Mouse (Mus musculus) liver, adult 2 months (tissue): ENCODE data around the gene Lima1. TPM values are rescaled to one million over a fixed set of nuclear protein-coding genes. Genes with fewer than 3 reads are reported as not detected.
A peak's percentile ranks its signal among the peaks of the same experiment; 100 is the strongest.
"Not testable (repeated sequence)": the region's sequence is repeated elsewhere in the genome, so short reads cannot be mapped to it uniquely, and the experiment has no call there.

ENCODE experiments used
- DNase-seq: peaks from one replicate; pipeline ENCODE4 v3.0.0-alpha.2; 2011; ENCODE audit warnings: low read depth, low spot score; ENCODE audit errors: extremely low read depth
- H3K27ac ChIP-seq: fragments of 200-500 bp; replicated peaks from 2 replicates; pipeline ENCODE4 v1.5.1; 2012; ENCODE audit warnings: low read depth, mild to moderate bottlenecking, control low read depth, inconsistent platforms, low read length; ENCODE audit not compliant: insufficient read depth
- H3K27me3 ChIP-seq: fragments of 200-500 bp; 2 replicates; pipeline ENCODE4 v1.6.1; 2012; ENCODE audit warnings: mild to moderate bottlenecking, moderate library complexity, low read length, inconsistent platforms; ENCODE audit not compliant: control insufficient read depth, insufficient read depth
- H3K36me3 ChIP-seq: fragments of 200-500 bp; 2 replicates; pipeline ENCODE4 v1.6.1; 2012; ENCODE audit warnings: low read length, inconsistent platforms; ENCODE audit not compliant: control insufficient read depth, insufficient read depth
- H3K4me1 ChIP-seq: fragments of 200-500 bp; 2 replicates; pipeline ENCODE4 v1.6.1; 2011; ENCODE audit warnings: low read length; ENCODE audit not compliant: control insufficient read depth, insufficient read depth
- H3K4me3 ChIP-seq: fragments of 200-500 bp; 2 replicates; pipeline ENCODE4 v1.5.1; 2011; ENCODE audit warnings: low read depth, mild to moderate bottlenecking, control low read depth, low read length, moderate library complexity; ENCODE audit not compliant: insufficient read depth
- H3K79me2 ChIP-seq: fragments of 200-500 bp; 2 replicates; pipeline ENCODE4 v1.6.1; 2012; ENCODE audit warnings: inconsistent platforms, mild to moderate bottlenecking, low read length, moderate library complexity; ENCODE audit not compliant: control insufficient read depth, insufficient read depth
- H3K9ac ChIP-seq: fragments of 200-500 bp; 2 replicates; pipeline ENCODE4 v1.6.1; 2012; ENCODE audit warnings: low read depth, mild to moderate bottlenecking, control low read depth, inconsistent platforms, low read length
- CTCF ChIP-seq: fragments of 200-500 bp; IDR thresholded peaks from 2 replicates; pipeline ENCODE4 v1.5.1; 2011; ENCODE audit warnings: low read depth, low read length, control low read depth
- POLR2A ChIP-seq: fragments of 200-500 bp; IDR thresholded peaks from 2 replicates; pipeline ENCODE4 v1.6.1; 2011; ENCODE audit warnings: low read length, control low read depth; ENCODE audit not compliant: insufficient read depth; ENCODE audit errors: extremely low read depth
- WGBS: fragments of 180-500 bp; shearing (Covaris S2); methylation state at CpG from one replicate; pipeline ENCODE4 v1.1.7; 2018; 5-methylcytosine and 5-hydroxymethylcytosine counted together
- polyA plus RNA-seq: library from polyadenylated mRNA; depleted of rRNA; stranded (reverse); fragments of >200 nt; gene quantifications from 2 replicates; pipeline ENCODE4 v1.2.3, GENCODE M21; 2012
- total RNA-seq: library from RNA; depleted of rRNA; stranded (reverse); fragments of >200 nt; gene quantifications from 2 replicates; pipeline ENCODE4 v1.2.3, GENCODE M21; 2014

Lima1 gene
- total and polyA plus RNA-seq, 2 experiments: 11.2 to 28.9 TPM

DNA sequence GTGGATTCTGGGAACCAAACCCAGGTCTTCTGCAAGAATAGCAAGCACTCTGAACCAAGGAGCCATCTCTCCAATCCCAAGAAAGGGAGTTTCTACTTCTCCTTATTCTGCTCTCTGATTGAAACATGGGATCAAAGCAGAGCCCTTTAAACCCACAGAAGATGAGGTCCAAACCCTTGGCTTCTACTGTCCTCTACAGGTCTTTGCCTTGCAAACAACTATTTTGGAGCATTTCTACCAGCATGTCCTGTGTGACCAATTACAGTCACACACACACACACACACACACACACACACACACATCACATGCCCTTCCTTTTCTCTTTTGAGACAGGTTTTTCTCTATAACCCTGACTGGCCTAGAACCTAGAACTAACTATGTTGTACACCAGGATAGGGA, 21.4 kb upstream of the Lima1 start:
- Histone ChIP-seq H3K4me3 (no peak overlapping the region), H3K4me1 (peaks cover 6% of the 10 kb centered on the region), H3K27ac (no peak overlapping the region), H3K36me3 (no peaks in the 10 kb centered on the region), H3K9ac (no peak overlapping the region), H3K79me2 (peaks cover 8% of the 10 kb centered on the region; the same call in 1 of the 2 replicates), H3K27me3 (no peaks in the 10 kb centered on the region)
- TF ChIP-seq CTCF (no peak), POLR2A (no peak)
- no peak for DNase-seq

GRCm38 (mm10) chr15:99891355-99891754, 16.1 kb upstream of the Lima1 start:
- H3K27ac ChIP-seq: peak overlapping the region; percentile 95
- DNase-seq: no peak
- WGBS: 32% methylated on average over 2 of the region's 3 CpGs

DNA sequence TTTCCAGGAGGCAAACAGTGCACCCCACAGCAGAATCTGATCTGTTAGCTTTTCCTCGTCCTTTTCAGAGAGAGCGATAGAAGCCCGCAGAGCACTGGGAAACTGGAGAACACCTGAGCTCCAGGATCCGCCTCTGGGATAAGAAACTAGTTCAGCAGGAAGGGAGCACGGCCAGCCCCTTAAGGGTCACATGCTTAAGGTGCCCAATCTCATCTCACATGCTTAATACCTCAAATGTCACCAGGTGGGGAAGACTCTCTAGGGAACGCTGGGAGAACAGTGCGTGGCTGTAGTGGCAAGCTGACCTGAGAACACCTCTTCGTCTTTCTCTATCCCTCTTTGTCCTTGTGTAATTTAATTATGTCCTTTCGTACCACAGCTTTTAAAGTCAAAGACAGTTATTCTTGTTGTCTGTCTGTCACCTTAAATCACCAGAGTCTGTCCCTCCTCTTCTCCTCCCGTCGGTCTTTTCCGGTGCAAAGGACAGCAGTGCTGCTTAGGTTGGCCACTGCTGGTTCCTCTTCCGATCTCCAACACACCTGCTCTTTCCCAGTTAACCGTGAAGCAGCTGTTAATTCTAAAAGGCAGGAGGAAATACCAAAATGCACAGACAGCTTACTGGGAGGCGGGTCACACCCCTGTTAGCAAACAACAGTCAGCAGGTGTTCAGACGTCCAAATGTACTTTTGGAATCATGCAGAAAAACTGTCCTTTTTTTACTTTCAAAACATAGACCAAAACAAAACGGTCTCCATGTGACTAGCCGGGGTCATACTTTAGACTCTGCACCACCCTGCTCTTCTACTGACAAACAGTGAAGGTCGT, 15.4 kb upstream of the Lima1 start:
- H3K9ac ChIP-seq: peak overlapping the region; percentile 80
- peak; percentile 97 for DNase-seq
- H3K4me1 ChIP-seq: peaks cover 12% of the 10 kb centered on the region
- 10% methylated on average over 19 of the region's 19 CpGs for WGBS
- no peaks in the 10 kb centered on the region for H3K27me3 ChIP-seq
- H3K36me3 ChIP-seq: no peaks in the 10 kb centered on the region
- H3K27ac ChIP-seq: peak overlapping the region; percentile 95
- peaks cover 8% of the 10 kb centered on the region; the same call in 1 of the 2 replicates for H3K79me2 ChIP-seq
- peak overlapping the region; percentile 61 for H3K4me3 ChIP-seq
- no peak for TF ChIP-seq CTCF
- peak; percentile 40; the same call in 1 of the 2 replicates for TF ChIP-seq POLR2A

More at GRCm38 (mm10) chr15:99891355-99891754, 16.1 kb upstream of the Lima1 start:
- Histone ChIP-seq H3K9ac (peak overlapping the region; percentile 80), H3K79me2 (peaks cover 8% of the 10 kb centered on the region; the same call in 1 of the 2 replicates), H3K4me3 (peak overlapping the region; percentile 46; the same call in 1 of the 2 replicates), H3K27me3 (no peaks in the 10 kb centered on the region), H3K36me3 (no peaks in the 10 kb centered on the region), H3K4me1 (peaks cover 12% of the 10 kb centered on the region)
- TF ChIP-seq POLR2A (no peak), CTCF (no peak)

DNA sequence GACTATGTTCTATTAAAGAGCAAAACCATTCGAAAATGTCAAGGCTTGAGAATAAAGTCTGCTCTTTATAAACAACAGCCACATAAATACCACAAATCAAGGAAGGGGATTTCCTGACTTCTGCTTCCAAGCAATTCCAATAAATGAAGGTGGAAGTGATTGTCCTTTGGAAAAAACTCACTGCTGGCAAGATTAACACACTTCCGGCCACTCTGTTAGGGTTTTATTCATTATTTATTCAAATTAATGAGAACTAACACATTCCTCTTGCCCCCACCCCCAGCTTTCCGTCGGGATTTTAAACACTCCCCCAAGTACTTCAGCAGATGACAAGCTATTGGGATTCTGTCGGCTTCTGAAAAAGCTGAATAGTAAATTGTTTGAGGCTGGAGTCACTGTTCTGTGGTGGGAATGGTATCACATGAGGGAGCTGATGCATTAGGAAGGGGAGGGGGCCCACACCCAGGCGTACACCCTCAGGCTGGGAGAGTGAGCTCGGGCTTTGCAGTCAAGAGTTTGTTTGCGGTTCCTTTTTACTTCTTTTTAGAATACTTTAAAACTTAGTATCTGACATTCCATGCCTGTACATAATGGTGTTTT, 14.1 kb upstream of the Lima1 start:
- H3K27me3 ChIP-seq: no peaks in the 10 kb centered on the region
- no peak overlapping the region for H3K4me3 ChIP-seq
- H3K79me2 ChIP-seq: peaks cover 8% of the 10 kb centered on the region; the same call in 1 of the 2 replicates
- H3K27ac ChIP-seq: peak overlapping the region; percentile 74
- no peak for DNase-seq
- 49% methylated on average over 8 of the region's 8 CpGs for WGBS
- TF ChIP-seq CTCF (no peak), POLR2A (no peak)
- peak overlapping the region; percentile 37 for H3K9ac ChIP-seq
- H3K4me1 ChIP-seq: peaks cover 12% of the 10 kb centered on the region
- no peaks in the 10 kb centered on the region for H3K36me3 ChIP-seq

DNA sequence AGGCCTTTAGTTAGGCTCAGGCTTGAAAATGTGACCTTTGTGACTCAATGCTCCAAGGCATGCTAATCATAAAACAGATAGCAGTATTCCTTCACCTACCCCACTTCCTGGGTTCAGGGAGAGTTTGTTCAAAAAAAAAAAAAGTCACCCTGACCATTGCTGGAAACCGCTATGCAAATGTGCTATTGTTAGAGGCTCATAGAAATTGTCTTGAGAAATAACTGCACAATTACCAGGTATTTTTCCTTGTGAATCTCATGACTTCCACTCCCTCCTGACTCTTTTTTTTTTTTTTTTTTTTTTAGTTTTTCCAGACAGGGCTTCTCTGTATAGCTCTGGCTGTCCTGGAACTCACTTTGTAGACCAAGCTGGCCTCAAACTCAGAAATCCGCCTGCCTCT, 11.9 kb upstream of the Lima1 start:
- H3K4me1 ChIP-seq: peaks cover 15% of the 10 kb centered on the region; the same call in 1 of the 2 replicates
- DNase-seq, H3K79me2 ChIP-seq, H3K27ac ChIP-seq, H3K4me3 ChIP-seq, H3K27me3 ChIP-seq, H3K9ac ChIP-seq, H3K36me3 ChIP-seq: not testable (repeated sequence)
- 90% methylated on average over 2 of the region's 2 CpGs for WGBS

DNA sequence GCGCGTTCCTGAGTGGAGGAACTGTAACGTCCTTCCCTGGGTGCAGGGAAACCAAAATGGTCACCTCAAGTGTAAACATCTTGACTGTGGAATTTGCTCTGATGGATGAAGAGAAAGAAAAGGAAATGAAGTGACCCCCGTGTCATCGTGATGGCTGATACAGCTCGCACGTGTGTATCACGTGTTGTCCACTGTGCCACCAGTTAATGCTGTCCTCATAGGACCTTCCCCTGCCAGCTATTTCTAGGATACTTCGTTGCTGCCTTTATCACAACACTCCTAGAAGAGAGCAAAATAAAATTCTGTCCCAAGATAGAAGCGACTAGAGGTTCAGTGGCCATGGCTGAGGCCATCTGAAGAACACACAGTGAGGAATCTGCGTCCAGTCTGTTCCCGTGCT, 8.8 kb upstream of the Lima1 start:
- Histone ChIP-seq H3K4me3 (no peak overlapping the region), H3K4me1 (peaks cover 10% of the 10 kb centered on the region; the same call in 1 of the 2 replicates), H3K36me3 (no peaks in the 10 kb centered on the region), H3K9ac (no peak overlapping the region), H3K27me3 (no peaks in the 10 kb centered on the region), H3K27ac (no peak overlapping the region), H3K79me2 (no peaks in the 10 kb centered on the region)
- TF ChIP-seq POLR2A (no peak), CTCF (no peak)
- no peak for DNase-seq
- 73% methylated on average over 12 of the region's 12 CpGs for WGBS
